Mouse (Mus musculus): ENCODE data around the gene Gm9945.
A peak's percentile ranks its signal among the peaks of the same experiment; 100 is the strongest.

Gm9945 gene

GRCm38 (mm10) chr11:53463551-53464424 is 16.2 kb upstream of the Gm9945 start:
- no peak for DNase-seq

- DNase-seq = no peak
Observed at GRCm38 (mm10) chr11:53466231-53466971, 13.6 kb upstream of the Gm9945 start.

DNA sequence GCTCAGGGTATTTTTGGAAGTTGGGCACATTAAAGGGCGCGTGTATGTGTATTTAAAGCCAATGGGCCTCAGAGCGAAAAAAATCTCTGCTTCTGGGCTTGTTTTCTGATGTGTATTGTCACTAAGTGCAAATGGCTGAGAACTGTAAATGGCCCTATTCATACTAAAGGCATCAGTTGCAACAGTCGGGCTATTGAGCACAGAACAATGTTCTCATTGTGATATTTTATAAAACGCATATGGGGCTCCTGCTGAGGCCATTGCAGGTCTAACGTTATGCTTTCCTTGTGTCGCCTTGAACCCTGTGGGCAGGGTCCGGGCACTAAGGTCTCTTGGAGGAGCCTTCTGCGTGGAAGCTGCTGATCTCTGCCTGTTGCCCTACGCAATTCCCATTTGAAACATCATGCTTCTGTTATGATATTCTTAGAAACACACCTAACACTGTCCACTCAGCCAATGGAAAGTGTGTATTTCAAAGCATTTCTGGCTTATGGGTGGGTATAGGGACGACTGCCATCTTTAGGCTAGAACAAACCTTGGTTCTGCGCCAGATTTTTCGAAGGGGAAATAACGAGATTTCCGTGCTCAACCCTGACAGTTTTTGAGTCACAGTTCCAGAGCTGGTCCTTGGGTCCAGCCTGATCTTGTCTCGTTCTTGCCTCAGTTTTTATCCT is 10.5 kb upstream of the Gm9945 start:
- DNase-seq = no peak

DNA sequence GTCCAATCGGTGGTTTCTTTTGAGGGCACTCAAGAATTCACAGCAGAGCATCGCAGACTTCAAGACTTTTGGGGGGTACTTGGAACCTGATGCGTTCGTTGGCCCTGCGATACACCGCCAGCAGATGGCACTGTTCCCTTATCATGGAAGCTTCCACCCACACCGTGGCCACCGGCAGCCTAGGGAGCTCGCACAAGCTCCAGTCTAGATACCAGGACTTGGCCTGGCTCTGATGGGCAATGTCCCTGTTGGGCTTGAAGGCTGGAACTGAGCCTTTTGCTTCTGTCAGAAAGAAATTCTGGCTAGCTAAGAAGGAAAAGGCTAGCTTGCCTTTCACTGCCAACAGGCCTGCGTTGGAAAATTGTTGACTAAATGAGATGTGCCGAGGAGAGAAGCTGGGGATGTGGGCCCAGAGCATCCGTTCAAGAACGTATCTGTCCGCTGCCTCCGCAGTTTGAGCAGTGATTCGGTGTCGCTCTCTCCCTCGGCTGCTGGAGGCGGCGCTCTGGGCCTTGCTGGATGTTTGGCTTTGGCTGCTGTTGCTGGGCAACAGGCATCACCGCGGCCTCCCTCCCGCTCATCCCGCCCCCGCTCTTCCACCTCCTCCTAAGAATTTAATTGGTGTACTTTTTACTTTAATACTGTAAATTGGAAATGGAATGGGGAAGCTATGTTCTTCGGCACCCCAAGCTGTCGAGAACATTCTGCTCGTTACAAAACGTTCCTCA is 9.8 kb upstream of the Gm9945 start, which contains the start of gene Gm9837:
Gene Gm9837 (minus strand): TSS at position 512 of the 728 bp plus-strand sequence.
- peak; percentile 51 to 53 for DNase-seq

- DNase-seq = no peak
Observed at GRCm38 (mm10) chr11:53472709-53473108, 7.3 kb upstream of the Gm9945 start.

DNA sequence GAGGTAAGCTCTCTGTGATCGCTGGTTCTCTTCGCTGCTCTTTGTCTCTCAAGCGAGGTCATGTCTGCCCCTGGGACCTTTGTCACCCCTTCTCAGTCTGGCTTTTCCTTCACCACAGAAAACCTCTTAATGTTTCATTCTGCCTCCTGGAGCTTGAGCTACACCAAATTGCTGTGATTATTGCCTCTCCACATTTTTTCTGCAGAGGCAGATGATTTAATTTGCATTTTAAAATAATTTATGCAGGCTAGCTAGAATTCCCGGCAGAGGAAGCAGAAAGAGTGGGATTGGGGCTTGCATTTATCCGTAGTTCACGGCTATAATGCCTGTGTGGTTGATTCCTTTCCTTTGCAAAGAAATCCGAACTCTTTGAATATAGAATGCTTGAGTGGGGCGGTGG is 4.3 kb upstream of the Gm9945 start:
- DNase-seq = no peak

DNA sequence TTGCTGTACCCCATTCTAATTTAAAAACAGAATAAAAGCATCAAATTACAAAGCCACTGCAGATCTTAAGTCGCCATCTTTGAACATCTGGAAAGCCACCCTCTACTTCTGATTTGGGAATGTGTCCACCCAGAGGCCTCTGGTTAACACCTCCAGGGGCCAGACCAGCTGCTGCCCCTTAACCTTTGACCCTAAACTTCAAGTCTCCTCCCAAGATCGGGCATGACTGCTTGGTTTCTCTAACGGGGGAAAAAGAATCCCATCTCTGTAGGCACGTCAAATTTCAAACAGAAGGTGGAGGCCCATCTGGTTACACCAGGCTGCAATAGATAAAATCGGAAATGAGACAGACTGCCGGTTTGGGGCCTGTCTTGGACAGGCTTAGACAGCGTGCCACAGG is 2.1 kb upstream of the Gm9945 start:
- no peak for DNase-seq

DNA sequence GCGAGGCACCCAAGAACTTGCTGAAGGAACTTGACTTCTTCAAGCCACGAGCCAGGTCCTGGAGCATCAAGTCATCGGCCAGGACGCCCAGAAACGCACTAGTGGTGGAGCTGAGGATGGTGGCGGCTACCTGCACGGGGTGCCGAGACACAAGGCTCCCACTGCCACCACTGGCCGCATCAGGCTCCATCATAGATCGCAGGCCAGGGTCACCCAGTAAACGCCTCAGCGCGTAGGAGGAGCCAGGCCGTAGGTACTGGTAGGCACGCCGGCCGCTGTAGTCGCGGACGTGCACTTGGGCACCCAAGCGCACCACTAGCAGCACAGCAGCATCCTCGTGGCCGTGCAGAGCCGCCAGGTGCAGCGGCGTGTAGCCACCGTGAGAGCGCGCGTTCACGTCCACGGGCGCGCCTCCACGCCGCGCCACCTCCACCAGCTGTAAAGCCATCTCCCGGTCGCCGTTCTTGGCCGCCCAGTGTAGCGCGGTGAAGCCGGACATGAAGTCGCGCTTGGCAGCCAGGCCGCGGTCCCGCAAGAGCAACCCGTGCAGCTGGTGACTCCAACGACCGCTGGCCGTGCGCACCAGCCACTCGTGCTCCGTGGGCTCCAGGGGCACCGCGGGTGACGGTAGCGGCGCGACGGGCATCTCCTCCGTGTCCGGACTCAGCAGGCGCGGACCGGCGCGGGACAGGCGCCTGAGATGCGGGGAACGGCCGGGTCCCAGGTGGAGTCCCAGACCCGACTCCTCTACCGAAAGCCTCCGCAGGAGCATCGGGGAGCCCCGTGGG is 1.4 kb upstream of the Gm9945 start:
- no peak for DNase-seq

DNA sequence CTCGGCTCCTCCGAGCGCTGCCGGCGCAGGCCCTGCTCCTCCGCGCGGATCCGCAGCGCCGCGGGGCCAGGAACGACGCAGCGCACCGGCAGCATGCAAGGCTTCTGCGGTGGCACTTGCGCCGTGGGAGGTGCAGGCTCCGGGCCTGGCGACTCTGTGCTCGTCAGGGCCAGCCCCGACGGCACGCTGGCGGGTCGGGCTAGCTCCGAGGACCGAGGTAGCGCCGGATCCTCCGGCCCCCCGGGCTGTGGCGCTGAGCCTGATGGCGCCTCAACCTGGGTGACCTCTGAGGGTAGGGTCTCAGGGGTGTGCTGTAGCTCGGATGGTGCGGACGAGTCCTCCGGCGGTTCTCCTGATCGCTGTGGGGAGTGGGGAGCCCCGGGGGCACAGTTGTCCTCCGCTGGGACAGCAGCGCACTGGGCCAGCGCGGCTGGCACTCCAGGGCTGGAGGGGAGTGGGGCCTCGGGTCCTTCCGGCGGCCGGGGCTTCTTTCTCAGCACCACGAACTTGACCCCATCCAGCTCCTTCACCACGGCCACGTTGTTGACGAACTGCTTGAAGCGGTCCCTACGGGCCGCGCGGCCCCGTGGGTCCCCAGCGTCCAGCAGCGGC is 689 bp upstream of the Gm9945 start:
- DNase-seq = no peak

- no peak for DNase-seq
Observed at GRCm38 (mm10) chr11:53481088-53481730, 1.2 kb downstream of the Gm9945 start.

GRCm38 (mm10) chr11:53483159-53483891 is 3.4 kb downstream of the Gm9945 start:
- DNase-seq = no peak

DNA sequence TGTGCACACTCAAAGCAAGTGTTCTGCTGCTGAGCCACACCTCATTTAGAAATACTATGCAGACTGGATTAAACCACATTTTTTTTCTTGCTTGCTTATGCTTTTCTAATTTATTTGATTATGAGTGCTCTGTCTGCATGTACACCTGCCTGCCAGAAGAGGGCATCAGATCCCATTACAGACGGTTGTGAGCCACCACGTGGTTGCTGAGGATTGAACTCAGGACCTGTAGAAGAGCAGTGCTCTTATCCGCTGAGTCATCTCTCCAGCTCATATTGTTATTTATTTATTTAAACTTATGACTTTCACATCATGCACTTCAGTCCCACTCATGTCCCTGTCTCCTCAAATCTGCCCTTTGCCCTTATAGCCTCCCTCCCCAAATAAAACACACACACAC is 5.8 kb downstream of the Gm9945 start:
- DNase-seq = no peak

DNA sequence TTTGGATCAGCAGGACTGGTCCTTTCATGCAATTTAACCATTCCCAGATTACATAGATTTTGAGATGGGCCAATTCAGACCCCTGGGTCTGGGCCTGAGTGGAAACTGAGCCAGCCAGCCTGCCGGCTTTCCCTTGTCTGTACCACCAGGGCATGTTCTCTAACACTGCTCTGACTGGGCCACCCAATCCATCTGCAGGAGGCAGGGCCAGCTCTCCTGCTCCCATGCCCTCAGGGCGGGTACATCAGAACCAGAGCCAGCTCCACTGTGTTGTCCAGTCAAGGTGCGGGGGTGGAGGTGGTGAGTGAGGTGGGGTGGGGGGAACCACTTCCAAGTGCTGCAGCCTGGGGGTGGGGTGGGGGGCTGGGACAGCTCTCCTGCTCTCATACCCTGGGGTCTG is 6.4 kb downstream of the Gm9945 start:
- no peak for DNase-seq

DNA sequence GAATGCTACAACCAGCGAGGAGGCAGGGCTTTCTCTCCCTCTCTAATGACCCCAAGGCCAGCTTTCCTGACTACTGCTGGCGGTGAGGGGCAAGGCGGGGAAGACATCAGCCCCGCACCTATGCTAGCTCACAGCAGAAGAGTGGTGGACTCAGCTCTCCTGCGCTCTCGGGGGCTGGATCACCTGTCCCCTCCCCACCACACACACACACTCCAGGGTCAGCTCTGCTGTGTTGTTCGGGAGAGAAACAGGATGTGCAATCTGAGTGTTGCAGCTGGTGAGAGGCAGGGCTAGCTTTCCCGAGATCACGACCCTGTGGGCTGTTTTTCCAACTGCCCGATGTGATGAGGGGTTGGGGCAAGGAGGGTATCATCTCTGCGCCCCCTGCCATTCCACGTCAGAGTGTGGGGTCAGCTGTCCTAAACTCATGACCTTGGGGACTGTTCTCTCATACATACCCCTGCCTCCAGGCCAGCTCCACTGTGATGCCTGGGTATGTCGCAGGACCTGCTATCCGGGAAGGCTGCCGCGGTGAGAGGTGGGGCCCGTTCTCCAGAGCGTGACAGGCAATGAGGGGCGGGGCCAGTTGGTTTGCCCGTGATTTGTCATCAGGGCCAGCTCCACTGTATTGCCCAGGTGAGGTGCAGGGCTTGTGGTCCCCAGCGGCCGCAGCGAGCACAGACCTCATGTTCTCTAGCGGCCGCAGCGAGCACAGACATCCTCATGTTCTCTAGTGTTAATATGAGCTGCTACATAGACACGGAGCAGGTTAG is 7.0 kb downstream of the Gm9945 start:
- no peak for DNase-seq

DNA sequence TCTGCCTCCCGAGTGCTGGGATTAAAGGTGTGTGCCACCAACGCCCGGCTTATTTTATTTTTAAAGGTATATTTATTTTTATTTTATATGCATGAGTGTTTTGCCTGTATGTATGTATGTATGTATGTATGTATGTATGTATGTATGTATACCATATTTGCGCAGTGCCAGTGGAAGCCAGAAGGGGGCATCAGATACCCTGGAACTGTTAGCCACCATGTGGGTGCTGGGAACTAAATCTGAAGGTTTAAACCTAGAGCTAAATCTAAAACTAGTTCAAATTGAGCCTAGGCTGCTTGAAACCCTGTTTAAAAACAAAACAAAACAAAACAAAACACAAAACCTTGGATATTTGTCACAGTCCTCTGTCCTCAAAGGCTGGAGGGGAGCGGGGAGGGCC is 9.0 kb downstream of the Gm9945 start:
- DNase-seq = no peak

DNA sequence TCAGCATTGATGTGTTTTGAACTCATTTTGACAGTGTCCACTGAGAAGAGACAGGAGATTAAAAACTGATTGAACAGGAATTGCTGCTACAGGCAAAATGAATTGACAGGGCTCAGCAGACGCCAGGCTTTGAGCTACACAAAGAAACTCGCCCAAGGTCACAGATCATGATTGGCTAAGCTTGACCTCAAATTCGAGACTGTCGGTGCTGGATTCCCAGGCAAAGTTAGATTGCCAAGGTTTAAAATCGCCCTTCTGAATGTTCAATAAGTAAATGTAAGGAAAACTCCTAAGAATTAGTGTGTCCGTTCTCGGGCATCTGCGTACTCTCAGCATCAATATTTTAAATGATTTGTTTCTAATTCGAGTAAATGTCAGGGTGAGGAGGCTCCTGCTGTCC is 9.5 kb downstream of the Gm9945 start:
- DNase-seq = no peak

DNA sequence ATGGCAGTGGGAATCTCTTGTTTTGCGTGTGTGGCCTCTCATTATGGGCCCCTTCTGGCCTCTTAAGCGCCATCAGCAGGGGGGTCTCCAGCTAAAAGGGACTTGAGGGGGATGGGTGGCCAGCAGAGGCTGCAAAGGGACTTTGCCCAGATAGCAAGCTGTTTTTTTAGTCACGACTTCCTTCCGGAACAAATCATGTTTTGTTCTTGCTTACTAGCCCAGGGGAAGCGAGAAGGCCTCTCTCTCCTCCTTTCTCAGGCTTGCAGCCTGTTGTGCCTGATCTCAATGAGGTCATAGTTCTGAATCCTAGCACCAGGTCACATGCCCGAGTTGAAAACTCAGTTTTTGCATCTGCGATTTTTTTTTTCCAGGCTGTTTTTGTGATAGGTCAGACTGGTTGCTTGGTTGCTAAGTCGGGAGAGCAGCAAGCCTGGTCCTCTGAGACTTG is 12.0 kb downstream of the Gm9945 start:
- DNase-seq = no peak

DNA sequence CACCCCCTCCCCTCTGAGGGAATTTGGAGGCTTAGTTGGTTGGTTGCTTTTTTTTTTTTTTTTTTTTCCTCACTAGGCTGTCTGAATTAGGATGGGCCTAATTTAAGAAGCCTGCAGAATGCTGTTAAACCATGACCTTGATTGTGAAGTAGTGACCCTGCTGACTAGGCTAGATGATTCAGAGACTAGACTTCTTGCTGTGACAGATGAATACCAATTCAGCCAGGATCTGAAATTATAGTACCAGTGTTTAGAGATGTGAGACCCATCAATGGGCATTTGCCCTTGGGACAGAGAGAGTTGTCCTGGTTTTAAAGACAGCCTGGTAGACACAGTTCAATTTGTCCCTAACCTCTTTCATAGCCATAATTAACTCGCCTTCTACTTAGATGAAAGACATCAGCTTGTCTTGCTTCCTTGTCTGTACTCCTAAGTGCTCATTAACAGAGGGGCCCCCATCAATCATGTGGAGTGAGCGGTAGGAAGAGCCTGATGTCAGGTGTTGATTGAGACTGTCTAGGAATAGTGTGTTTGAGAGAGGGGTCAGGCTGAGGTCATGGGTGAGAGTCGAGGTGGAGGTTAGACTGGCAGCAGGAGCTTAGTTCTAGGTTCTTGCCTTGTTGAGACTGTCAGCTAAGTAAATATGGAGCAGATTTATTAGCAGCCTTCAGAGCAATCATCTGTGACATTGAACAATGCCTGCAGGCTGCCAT is 13.4 kb downstream of the Gm9945 start:
- no peak for DNase-seq

- no peak for DNase-seq
Observed at GRCm38 (mm10) chr11:53495417-53495816, 15.5 kb downstream of the Gm9945 start.

Data from thymus, adult 18-20 months (tissue).